In the genomic region with DNA sequence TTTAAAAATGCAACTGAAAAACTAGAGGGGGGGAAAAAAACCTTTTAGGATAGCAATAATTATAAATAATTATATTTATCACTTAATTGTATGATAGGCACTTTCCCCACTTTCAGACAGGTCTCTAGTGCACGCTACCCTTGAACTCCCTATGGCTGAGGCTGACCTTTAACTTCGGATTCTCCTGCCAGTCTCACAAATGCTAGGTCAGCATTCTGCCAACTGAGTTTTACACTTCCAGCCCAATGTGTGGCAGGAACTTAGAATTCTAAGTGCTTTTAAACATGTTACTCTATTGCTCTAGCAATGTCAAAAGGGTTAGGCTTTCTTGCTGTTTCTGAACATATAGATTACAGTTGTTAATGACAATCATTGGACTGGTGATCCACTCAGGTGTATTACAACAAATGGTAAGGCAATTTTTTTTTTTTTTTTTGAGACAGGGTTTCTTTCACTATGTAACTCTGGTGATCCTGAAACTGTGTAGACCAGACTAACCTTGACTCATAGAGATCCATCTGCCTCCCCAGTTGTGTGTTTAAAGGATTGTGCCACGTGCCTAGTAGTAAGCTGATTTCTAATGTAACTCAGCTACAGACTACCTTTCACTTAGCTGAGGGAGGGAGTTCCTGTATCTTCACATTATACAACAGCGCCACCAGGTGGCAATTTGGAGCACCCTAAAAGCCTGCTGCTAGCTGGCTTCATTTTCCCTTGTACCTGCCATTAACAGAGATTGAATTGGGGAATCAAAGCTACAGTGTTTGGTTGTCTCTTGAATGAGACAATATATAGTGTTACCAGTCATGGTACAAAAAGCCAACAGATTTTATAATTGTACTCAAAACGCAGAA, we compare ENCODE assay signal across 9 mouse cellular contexts. TPM values are rescaled to one million over a fixed set of nuclear protein-coding genes. Genes with fewer than 3 reads are reported as not detected.
DNase-seq lines count a peak whose midpoint lies in the region; ATAC-seq and TF ChIP-seq lines count a peak whose summit lies in the region.
"Had no signal": no experiment of that assay in that cellular context is flagged by ENCODE, and none has a peak within 500 bp of the region (broad histone marks: within the 10 kb centered on the region; RNA-seq: fewer than 3 reads in every experiment).

No protein-coding gene starts in this region.

- H3K9ac ChIP-seq in ES-E14 (ENCODE audit: insufficient read depth, low read depth, low read length, poor library complexity, severe bottlenecking), result no peak overlapping the region
- H3K9ac ChIP-seq in embryonic facial prominence, embryonic 11.5 days (replicated peaks; ENCODE audit: low read length), result no peak overlapping the region
- H3K9ac ChIP-seq in lung, embryonic 14.5 days, result no peak overlapping the region
- H3K9ac ChIP-seq: liver, embryonic 15.5 days had no signal

- H3K9me3 ChIP-seq in ES-E14 (ENCODE audit: control insufficient read depth, insufficient read depth, low read depth, low read length), result no peaks in the 10 kb centered on the region
- no peaks in the 10 kb centered on the region for H3K9me3 ChIP-seq in embryonic facial prominence, embryonic 11.5 days (replicated peaks; ENCODE audit: control insufficient read depth, low read length)
- H3K9me3 ChIP-seq in heart, embryonic 10.5 days, result no peaks in the 10 kb centered on the region
- H3K9me3 ChIP-seq in lung, embryonic 14.5 days (ENCODE audit: low read depth, low read length), result no peaks in the 10 kb centered on the region
- H3K9me3 ChIP-seq: liver, embryonic 15.5 days had no signal

- in situ Hi-C loops in ES-E14 (cut with MboI; ENCODE audit: low sequenced_read_pairs in 2 of 2, unreplicated experiment in 2 of 2), result loop anchor here (10.0 to 25.0 kb wide), 2 partner anchors 173 to 175 kb away; no protein-coding TSS in a partner anchor

- peaks cover 35% of the 10 kb centered on the region for H3K36me3 ChIP-seq in ES-E14 (ENCODE audit: control insufficient read depth, insufficient read depth, low read length, poor library complexity, severe bottlenecking)
- peaks cover 14% of the 10 kb centered on the region for H3K36me3 ChIP-seq in embryonic facial prominence, embryonic 11.5 days (replicated peaks; ENCODE audit: control insufficient read depth, insufficient read depth, low read depth, low read length)
- peaks cover 44% of the 10 kb centered on the region for H3K36me3 ChIP-seq in heart, embryonic 10.5 days
- H3K36me3 ChIP-seq in lung, embryonic 14.5 days (ENCODE audit: insufficient read depth), result peaks cover 45% of the 10 kb centered on the region

- WGBS in embryonic facial prominence, embryonic 11.5 days, result 53% methylated on average over 5 of the region's 5 CpGs
- 49% methylated on average over 5 of the region's 5 CpGs for WGBS in heart, embryonic 10.5 days
- 45% methylated on average over 5 of the region's 5 CpGs for WGBS in lung, embryonic 14.5 days

- no peaks in the 10 kb centered on the region for H3K27me3 ChIP-seq in embryonic facial prominence, embryonic 11.5 days (ENCODE audit: control insufficient read depth, insufficient read depth, low read length)
- no peaks in the 10 kb centered on the region for H3K27me3 ChIP-seq in heart, embryonic 10.5 days (ENCODE audit: insufficient read depth, poor library complexity, severe bottlenecking)
- no peaks in the 10 kb centered on the region for H3K27me3 ChIP-seq in lung, embryonic 14.5 days (ENCODE audit: insufficient read depth, low read length)
- H3K27me3 ChIP-seq: liver, embryonic 15.5 days had no signal

- peaks cover 1 to 8% of the 10 kb centered on the region in 2 experiments; a peak in 2 of 4 replicates for H3K4me1 ChIP-seq in ES-E14 (ENCODE audit: control insufficient read depth in 2 of 2, insufficient read depth in 2 of 2, low read length in 2 of 2, poor library complexity in 1 of 2)
- no peaks in the 10 kb centered on the region for H3K4me1 ChIP-seq in embryonic facial prominence, embryonic 11.5 days (ENCODE audit: control insufficient read depth, insufficient read depth, low read length)
- peaks cover 10% of the 10 kb centered on the region for H3K4me1 ChIP-seq in heart, embryonic 10.5 days
- H3K4me1 ChIP-seq in lung, embryonic 14.5 days (ENCODE audit: insufficient read depth), result 0 out of 2 replicates have a peak, but pooled peaks cover 5% of the 10 kb centered on the region

- no peak overlapping the region for H3K27ac ChIP-seq in ES-E14 (ENCODE audit: insufficient read depth, low read depth, low read length, poor library complexity, severe bottlenecking)
- H3K27ac ChIP-seq in embryonic facial prominence, embryonic 11.5 days (replicated peaks; ENCODE audit: low read depth, low read length), result no peak overlapping the region
- no peak overlapping the region for H3K27ac ChIP-seq in heart, embryonic 10.5 days
- H3K27ac ChIP-seq in lung, embryonic 14.5 days (ENCODE audit: low read depth), result no peak overlapping the region
- H3K27ac ChIP-seq: liver, embryonic 15.5 days had no signal

- H3K4me2 ChIP-seq in embryonic facial prominence, embryonic 11.5 days (ENCODE audit: low read depth, low read length), result no peak overlapping the region
- H3K4me2 ChIP-seq in lung, embryonic 14.5 days, result no peak overlapping the region
- H3K4me2 ChIP-seq: liver, embryonic 15.5 days had no signal

- ATAC-seq in embryonic facial prominence, embryonic 11.5 days (replicated peaks; ENCODE audit: insufficient number of reproducible peaks, low FRiP score, low TSS enrichment, low read depth), result no peak
- no peak for ATAC-seq in lung, embryonic 14.5 days (ENCODE audit: insufficient read depth)

- peak; percentile 85 for DNase-seq in ES-E14 (ENCODE audit: low read depth, low spot score)
- DNase-seq in adrenal gland, postnatal 25 days, result peak; percentile 77
- DNase-seq in embryonic facial prominence, embryonic 11.5 days (ENCODE audit: low spot score), result peak; percentile 87
- DNase-seq in heart, embryonic 10.5 days (ENCODE audit: low spot score), result peak; percentile 87
- peak; percentile 86 to 89 for DNase-seq in kidney, postnatal 4 days
- peak; percentile 91 for DNase-seq in lung, embryonic 14.5 days
- DNase-seq in retina, adult 2 months (ENCODE audit: low read depth, low spot score), result peak; percentile 75
- DNase-seq in thymus, postnatal 36 days, result peak; percentile 62 to 66

- peak; percentile 81 for TF ChIP-seq CTCF in lung, embryonic 14.5 days (IDR thresholded peaks at IDR 0.05; ENCODE audit: low read depth)

- no peak overlapping the region for H3K4me3 ChIP-seq in ES-E14 (ENCODE audit: insufficient read depth in 1 of 2, low read depth in 1 of 2, low read length in 2 of 2, poor library complexity in 1 of 2, severe bottlenecking in 1 of 2)
- no peak overlapping the region for H3K4me3 ChIP-seq in embryonic facial prominence, embryonic 11.5 days (ENCODE audit: low read depth, low read length)
- H3K4me3 ChIP-seq in heart, embryonic 10.5 days, result no peak overlapping the region
- H3K4me3 ChIP-seq in lung, embryonic 14.5 days (ENCODE audit: low read depth, low read length), result no peak overlapping the region
- H3K4me3 ChIP-seq: liver, embryonic 15.5 days had no signal

TF ChIP-seq in ES-E14, 5 proteins besides CTCF, POLR2A, EP300 and RAD21:
- TF ChIP-seq CHD2 (IDR thresholded peaks at IDR 0.05; ENCODE audit: low read depth, low read length) (no peak), MAFK (IDR thresholded peaks at IDR 0.05; ENCODE audit: insufficient read depth, low read depth, low read length) (0 out of 2 replicates have a peak, but pooled peaks have one; percentile 39), ZC3H11A (IDR thresholded peaks at IDR 0.05; ENCODE audit: borderline replicate concordance, low read depth, low read length) (peak; percentile 84; the same call in 1 of the 2 replicates), ZNF384 (IDR thresholded peaks at IDR 0.05; ENCODE audit: low read depth, low read length) (peak; percentile 57; the same call in 1 of the 2 replicates), HCFC1 (IDR thresholded peaks at IDR 0.05; ENCODE audit: borderline replicate concordance, insufficient read depth, low read length) (no peak)
TF ChIP-seq in ES-E14: peak in this region for 3.

RNA-seq across cellular contexts. Expression of gene Utp4, which starts 5.9 kb away (rescaled TPM):
- total RNA-seq in ES-E14 (2012; rRNA removed), result 87.5 and 118 TPM in 2 replicates
- total RNA-seq in adrenal gland, postnatal 25 days (2021), result 39.6 and 47.2 TPM in 2 replicates
- 90.3 and 93.0 TPM in 2 replicates for polyA plus RNA-seq in embryonic facial prominence, embryonic 11.5 days (2014; fragmentation: Nextera tagmentation; extraction: Ambion mirVana)
- 61.5 and 79.9 TPM in 2 replicates for polyA plus RNA-seq in heart, embryonic 10.5 days (2016; fragmentation: Nextera tagmentation; extraction: Ambion mirVana)
- polyA plus RNA-seq in lung, embryonic 14.5 days (2014; fragmentation: Nextera tagmentation; extraction: Ambion mirVana), result 79.2 and 80.4 TPM in 2 replicates

RNA-seq across cellular contexts. Expression of gene Has3, which starts 17.5 kb away (rescaled TPM):
- 4.4 and 5.0 TPM in 2 replicates for total RNA-seq in ES-E14 (2012; rRNA removed)
- 0.33 and 0.55 TPM in 2 replicates for total RNA-seq in adrenal gland, postnatal 25 days (2021)
- polyA plus RNA-seq in embryonic facial prominence, embryonic 11.5 days (2014; fragmentation: Nextera tagmentation; extraction: Ambion mirVana), result 0.18 and 0.31 TPM in 2 replicates
- polyA plus RNA-seq in heart, embryonic 10.5 days (2016; fragmentation: Nextera tagmentation; extraction: Ambion mirVana), result 0.25 TPM in 1 of 2 replicates, not detected in the other
- 0.28 and 0.39 TPM in 2 replicates for polyA plus RNA-seq in lung, embryonic 14.5 days (2014; fragmentation: Nextera tagmentation; extraction: Ambion mirVana)

RNA-seq across cellular contexts. Expression of gene Sntb2, which starts 48.0 kb away (rescaled TPM):
- 32.4 and 45.7 TPM in 2 replicates for total RNA-seq in ES-E14 (2012; rRNA removed)
- 31.4 and 52.7 TPM in 2 replicates for total RNA-seq in adrenal gland, postnatal 25 days (2021)
- polyA plus RNA-seq in embryonic facial prominence, embryonic 11.5 days (2014; fragmentation: Nextera tagmentation; extraction: Ambion mirVana), result 7.4 TPM in 2 replicates
- polyA plus RNA-seq in heart, embryonic 10.5 days (2016; fragmentation: Nextera tagmentation; extraction: Ambion mirVana), result 8.7 and 9.8 TPM in 2 replicates
- polyA plus RNA-seq in lung, embryonic 14.5 days (2014; fragmentation: Nextera tagmentation; extraction: Ambion mirVana), result 21.1 and 22.1 TPM in 2 replicates
